Mouse (Mus musculus) gastrocnemius, adult 2 months (tissue): ENCODE data around the gene Gm10188. TPM values are rescaled to one million over a fixed set of nuclear protein-coding genes. Genes with fewer than 3 reads are reported as not detected.

Source experiments
- DNase-seq: peaks from one replicate; pipeline ENCODE4 v3.0.0; 2022
- H3K27ac ChIP-seq: fragments of 200-600 bp; 2 replicates; pipeline ENCODE4 v1.8.1; 2022; ENCODE audit warnings: mild to moderate bottlenecking
- H3K4me3 ChIP-seq: fragments of 200-600 bp; 2 replicates; pipeline ENCODE4 v1.8.1; 2022; ENCODE audit warnings: mild to moderate bottlenecking, moderate library complexity
- CTCF ChIP-seq: fragments of 200-600 bp; IDR thresholded peaks from 2 replicates; pipeline ENCODE4 v1.8.1; 2022; ENCODE audit warnings: antibody characterized with exemption, mild to moderate bottlenecking, moderate library complexity
- intact Hi-C: fragments of 180-260 bp; cut with DNase I; formaldehyde crosslinking; loops from one replicate; pipeline ENCODE4 v1.15.1; 2025
- total RNA-seq, 2 experiments: library from RNA; stranded (reverse); gene quantifications; 2 replicates each; pipeline ENCODE4 v1.2.3; 2021

Gene Gm10188
- total RNA-seq, 2 experiments from 2014 or later, result not detected

DNA sequence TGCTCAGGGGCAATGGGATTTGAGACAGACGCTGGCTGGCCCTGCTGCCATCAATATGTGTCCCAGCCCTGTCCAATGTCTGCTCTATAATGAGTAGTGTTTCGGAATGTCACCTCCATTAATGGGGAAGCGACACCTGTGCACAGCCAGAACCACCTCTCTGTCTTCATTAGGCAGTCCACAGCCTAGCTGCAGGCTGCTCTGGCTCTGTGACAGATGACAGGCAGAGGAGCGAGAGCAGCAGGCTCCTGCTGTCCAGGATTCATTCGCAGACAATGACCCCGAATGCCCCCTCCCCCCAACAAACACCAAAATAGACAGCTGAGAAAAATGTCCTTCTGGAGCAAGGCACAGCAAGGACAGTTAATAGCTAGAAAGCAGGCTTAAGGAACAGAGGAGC, 16.5 kb downstream of the Gm10188 start:
- H3K4me3 ChIP-seq, result no peak overlapping the region
- DNase-seq, result no peak
- no peak for TF ChIP-seq CTCF
- intact Hi-C loops, result loop anchor here (2.0 kb wide), 1 partner anchor 144 kb away; no protein-coding TSS in a partner anchor
- H3K27ac ChIP-seq, result no peak overlapping the region

DNA sequence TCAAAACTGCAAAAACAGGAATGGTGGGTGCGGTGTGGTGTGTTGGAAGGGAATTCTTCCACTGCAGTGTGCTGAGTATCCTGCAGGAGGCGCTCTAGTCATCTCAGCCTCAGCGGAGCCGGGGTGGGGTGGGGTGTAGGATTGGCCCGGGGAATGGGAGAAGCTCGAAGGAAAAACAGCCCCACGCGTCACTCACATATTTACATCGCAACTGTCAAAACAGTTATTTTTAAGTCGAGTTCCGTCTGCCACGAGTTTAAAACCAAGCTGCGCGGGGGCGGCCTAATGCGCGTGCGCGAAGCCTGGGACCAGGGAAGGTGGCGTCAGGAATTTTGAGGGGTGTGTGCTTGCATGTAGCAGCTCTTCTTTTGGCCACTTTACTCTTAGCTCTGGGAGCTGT, 17.3 kb downstream of the Gm10188 start:
- DNase-seq, result peak; percentile 70
- Histone ChIP-seq H3K27ac (peak overlapping the region; percentile 6; the same call in 1 of the 2 replicates), H3K4me3 (peak overlapping the region; percentile 66)
- TF ChIP-seq CTCF, result peak; percentile 84
- intact Hi-C loops, result loop anchor here (1.0 to 2.0 kb wide), 2 partner anchors 94 to 145 kb away; no protein-coding TSS in a partner anchor

- TF ChIP-seq CTCF, result no peak
- H3K4me3 ChIP-seq, result no peak overlapping the region
- no peak overlapping the region; the same call in 1 of the 2 replicates for H3K27ac ChIP-seq
- intact Hi-C loops, result loop anchor here (1.0 to 2.0 kb wide), 4 partner anchors 47 to 145 kb away; no protein-coding TSS in a partner anchor
- DNase-seq, result no peak
Observed at GRCm38 (mm10) chr1:132211672-132212071, 17.9 kb downstream of the Gm10188 start.

GRCm38 (mm10) chr1:132210922-132211321, 18.6 kb downstream of the Gm10188 start:
- intact Hi-C loops, result loop anchor here (2.0 kb wide), 2 partner anchors 46 to 54 kb away; no protein-coding TSS in a partner anchor
- TF ChIP-seq CTCF, result peak; percentile 59
- no peak for DNase-seq
- no peak overlapping the region for H3K27ac ChIP-seq
- H3K4me3 ChIP-seq, result no peak overlapping the region

DNA sequence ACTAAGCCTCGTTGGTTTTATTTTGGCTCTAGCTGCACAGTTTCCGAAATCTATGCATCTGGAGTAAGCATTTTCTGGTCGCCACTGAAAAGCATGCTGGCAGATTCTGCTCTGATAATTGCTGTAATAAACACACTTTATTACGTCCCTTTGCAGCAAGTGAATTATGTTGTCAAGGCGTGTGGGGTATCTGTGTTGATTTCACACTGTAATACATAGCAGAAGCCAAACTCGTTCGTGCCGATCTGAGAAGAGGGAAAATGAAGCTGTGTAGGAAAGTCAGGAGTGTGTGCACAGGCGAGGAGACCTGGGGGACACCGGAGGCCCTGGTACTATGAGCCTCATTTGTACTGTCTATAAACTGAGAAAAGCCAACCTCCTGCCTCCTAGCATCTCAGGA, 20.2 kb downstream of the Gm10188 start:
- intact Hi-C loops, result no loop called here
- no peak for DNase-seq
- no peak overlapping the region for H3K27ac ChIP-seq
- no peak for TF ChIP-seq CTCF
- H3K4me3 ChIP-seq, result no peak overlapping the region

GRCm38 (mm10) chr1:132208154-132208553, 21.4 kb downstream of the Gm10188 start:
- peak; percentile 40 for DNase-seq
- no peak for TF ChIP-seq CTCF
- intact Hi-C loops, result no loop called here
- no peak overlapping the region for H3K4me3 ChIP-seq
- no peak overlapping the region for H3K27ac ChIP-seq

DNA sequence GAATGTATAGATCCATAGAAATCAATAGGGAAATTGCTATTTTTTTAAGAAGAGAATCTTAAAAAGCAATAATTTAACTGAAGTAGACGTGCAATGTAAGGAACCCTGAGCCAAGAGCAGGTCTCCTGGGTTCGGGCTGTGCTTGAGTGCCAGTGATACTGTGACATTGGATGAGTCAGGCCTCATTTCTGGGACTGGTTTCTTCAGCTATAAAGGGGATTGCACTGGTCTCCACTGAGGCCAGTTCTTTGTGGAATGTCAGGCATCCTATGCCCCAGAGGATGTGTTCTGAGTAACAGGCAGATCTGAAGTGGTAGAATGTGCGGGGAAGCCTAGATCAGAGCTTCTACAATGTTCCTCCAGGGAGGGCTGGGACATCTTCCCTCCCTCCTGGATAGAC, 22.7 kb downstream of the Gm10188 start:
- intact Hi-C loops, result no loop called here
- Histone ChIP-seq H3K27ac (no peak overlapping the region), H3K4me3 (no peak overlapping the region)
- no peak for DNase-seq
- no peak for TF ChIP-seq CTCF

DNA sequence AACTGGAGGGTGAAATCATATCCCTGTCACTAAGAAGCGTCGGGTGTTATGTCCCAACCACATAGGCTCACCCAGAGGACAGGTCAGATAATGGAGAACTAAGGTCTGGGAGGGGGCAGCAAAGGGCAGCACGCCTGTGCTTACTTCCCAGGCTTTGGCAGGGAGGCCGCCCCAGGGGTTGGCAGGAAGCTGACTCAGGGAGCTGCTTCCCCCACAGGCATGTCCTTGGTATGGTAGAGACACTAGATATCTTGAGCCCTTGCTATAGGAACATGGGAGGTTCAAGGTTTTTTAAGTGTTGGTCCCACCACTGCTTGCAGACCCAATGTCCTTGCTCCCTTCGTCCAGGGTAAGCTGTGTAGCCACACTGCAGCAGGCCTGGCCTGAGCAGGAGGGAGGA, 23.6 kb downstream of the Gm10188 start:
- TF ChIP-seq CTCF, result no peak
- no peak overlapping the region for H3K4me3 ChIP-seq
- intact Hi-C loops, result no loop called here
- DNase-seq, result peak; percentile 44
- no peak overlapping the region for H3K27ac ChIP-seq

DNA sequence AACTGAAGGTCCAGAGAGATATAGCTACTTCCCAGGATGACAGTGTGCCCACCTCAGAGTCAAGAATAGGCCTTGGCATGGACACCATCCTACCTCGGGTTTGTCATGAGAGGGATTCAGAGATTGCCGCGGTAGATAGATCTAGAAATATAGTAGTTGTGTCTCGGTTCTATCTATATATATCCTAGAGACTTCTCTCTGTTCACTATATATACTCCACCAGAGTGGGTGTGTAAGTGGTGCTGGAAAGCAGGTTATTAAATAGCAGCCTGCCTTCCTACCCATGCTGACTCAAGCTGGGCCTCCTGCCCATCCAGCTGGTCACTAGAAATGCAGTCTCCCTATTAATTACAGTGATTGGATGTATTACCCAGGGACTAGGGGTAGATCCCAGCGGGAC, 26.8 kb downstream of the Gm10188 start:
- no peak for TF ChIP-seq CTCF
- intact Hi-C loops, result no loop called here
- H3K27ac ChIP-seq, result no peak overlapping the region
- no peak overlapping the region for H3K4me3 ChIP-seq
- DNase-seq, result peak; percentile 45

DNA sequence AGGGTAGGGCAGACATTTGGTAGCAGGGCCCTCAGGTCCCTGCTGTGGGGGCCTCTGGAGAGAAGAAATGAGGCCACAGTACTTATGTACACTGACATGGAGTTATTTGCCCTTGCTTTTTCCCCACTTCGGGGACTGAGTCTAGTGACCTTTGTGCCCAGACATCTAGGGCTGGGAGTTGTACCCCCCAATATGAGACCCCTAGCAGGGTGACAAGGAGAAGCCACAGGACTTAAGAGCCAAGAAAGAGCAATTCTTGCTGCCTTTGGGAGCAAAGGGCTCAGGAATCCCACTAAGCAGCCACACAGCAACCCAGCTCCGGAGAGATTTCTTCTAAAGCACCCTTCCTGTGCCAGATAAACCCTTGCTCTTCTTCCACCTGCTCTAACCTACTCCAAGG, 27.6 kb downstream of the Gm10188 start:
- intact Hi-C loops, result no loop called here
- no peak overlapping the region for H3K27ac ChIP-seq
- no peak for DNase-seq
- no peak for TF ChIP-seq CTCF
- H3K4me3 ChIP-seq, result no peak overlapping the region

GRCm38 (mm10) chr1:132201511-132201860, 28.1 kb downstream of the Gm10188 start:
- H3K27ac ChIP-seq, result no peak overlapping the region
- no peak overlapping the region for H3K4me3 ChIP-seq
- intact Hi-C loops, result no loop called here
- no peak for DNase-seq
- no peak for TF ChIP-seq CTCF

DNA sequence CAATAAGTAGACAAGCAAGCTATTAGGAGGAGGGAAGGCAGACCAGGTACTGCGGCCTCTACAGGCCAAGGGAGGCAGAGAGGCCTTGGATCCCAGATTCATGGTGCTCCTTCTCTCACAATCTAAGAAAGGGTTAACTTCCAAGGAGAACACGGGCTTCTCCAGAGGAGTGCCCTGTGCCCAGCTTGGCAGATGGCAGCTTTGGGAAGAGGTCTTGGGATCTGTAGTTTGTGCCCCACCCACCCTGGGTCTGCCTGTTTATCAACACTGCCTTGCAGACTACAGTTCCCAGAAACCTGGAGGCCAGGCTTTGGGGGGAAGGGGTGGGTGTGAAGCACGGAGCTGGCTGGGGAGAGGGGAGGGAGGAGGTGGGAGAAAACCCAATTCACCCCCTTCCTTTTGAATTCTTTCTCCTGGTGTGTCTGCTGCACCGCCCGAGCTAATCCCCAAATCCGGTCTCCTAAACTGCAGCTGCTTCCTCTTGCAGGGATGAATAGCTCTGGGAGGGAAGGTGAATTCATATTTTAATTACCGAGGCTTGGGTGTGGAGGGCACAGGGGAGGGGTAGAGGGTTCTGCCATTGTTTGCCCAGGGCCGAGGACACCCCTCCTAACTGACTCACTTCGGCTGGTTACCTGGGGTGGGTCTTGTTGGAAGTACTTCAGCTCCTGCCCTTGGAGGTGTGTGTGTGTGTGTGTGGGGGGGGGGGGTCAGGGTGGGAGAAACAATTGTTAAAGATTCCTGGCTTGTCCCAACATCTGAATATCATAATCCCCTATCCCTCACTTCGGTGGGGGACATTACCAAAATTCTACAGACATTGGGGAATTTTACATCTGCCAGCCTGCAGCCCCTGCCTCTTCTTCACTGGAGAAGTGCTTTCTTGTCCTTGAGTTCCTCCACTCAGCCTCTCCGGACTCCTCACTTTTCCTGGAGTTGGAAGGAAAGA, 28.7 kb downstream of the Gm10188 start:
- no peak for DNase-seq
- Histone ChIP-seq H3K27ac (no peak overlapping the region), H3K4me3 (no peak overlapping the region)
- intact Hi-C loops, result no loop called here
- TF ChIP-seq CTCF, result no peak

DNA sequence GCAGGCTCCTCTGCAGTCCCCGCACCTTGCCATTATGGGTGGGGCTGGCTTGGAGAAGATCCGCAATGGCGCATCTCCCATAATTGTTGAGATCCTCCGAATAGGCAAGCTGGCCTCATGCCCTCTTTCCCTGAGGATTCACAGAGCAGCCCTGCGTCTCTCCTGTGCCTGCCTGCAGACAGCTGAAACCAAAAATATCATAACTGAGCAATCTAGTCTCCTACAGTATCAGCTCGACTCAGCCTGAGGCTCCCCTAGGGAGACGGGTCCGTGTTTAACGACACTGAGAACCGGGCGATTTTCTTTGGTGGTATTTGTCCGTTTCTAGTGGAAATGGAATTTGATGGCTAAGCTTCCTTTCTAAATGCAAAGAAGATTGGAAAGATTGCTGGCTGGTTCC, 29.6 kb downstream of the Gm10188 start:
- no peak for DNase-seq
- H3K4me3 ChIP-seq, result no peak overlapping the region
- H3K27ac ChIP-seq, result no peak overlapping the region
- intact Hi-C loops, result no loop called here
- TF ChIP-seq CTCF, result no peak
